Mouse (Mus musculus) C2C12 (cell line): ENCODE results near the gene Slc4a8.
A peak's percentile ranks its signal among the peaks of the same experiment; 100 is the strongest.

Experiments
- CEBPB ChIP-seq: IDR thresholded peaks from one replicate; pipeline ENCODE4 v1.6.1; 2011; ENCODE audit warnings: low read depth, mild to moderate bottlenecking, control low read depth, moderate library complexity
- CTCF ChIP-seq: IDR thresholded peaks from one replicate; pipeline ENCODE4 v1.5.1; 2011; ENCODE audit not compliant: control insufficient read depth, insufficient read depth, insufficient read length
- MAX ChIP-seq: IDR thresholded peaks from one replicate; pipeline ENCODE4 v1.6.1; 2011; ENCODE audit warnings: mild to moderate bottlenecking, control low read depth
- MYOD1 ChIP-seq: IDR thresholded peaks from one replicate; pipeline ENCODE4 v1.6.1; 2011; ENCODE audit warnings: low read depth; ENCODE audit not compliant: control insufficient read depth, insufficient read length
- MYOG ChIP-seq: IDR thresholded peaks from one replicate; pipeline ENCODE4 v1.6.1; 2011; ENCODE audit not compliant: control insufficient read depth, insufficient read length; ENCODE audit errors: extremely low read depth
- USF1 ChIP-seq: IDR thresholded peaks from one replicate; pipeline ENCODE4 v1.6.1; 2011; ENCODE audit warnings: low read depth, mild to moderate bottlenecking, control low read depth, moderate library complexity

GRCm38 (mm10) chr15:100723505-100723904, 38.0 kb upstream of the Slc4a8 start:
- TF ChIP-seq CTCF (no peak), CEBPB (no peak), MAX (no peak), MYOG (no peak), USF1 (peak; percentile 45), MYOD1 (no peak)
